Mouse (Mus musculus) ES-E14 (cell line): Measurements from ENCODE around the gene Gm11627. TPM values are rescaled to one million over a fixed set of nuclear protein-coding genes. Genes with fewer than 3 reads are reported as not detected.
A peak's percentile ranks its signal among the peaks of the same experiment; 100 is the strongest.

Experiments used
- DNase-seq: peaks from one replicate; pipeline ENCODE4 v3.0.0-alpha.2; 2013; ENCODE audit warnings: low read depth, low spot score
- H3K27ac ChIP-seq: 2 replicates; pipeline ENCODE4 v1.5.1; 2012; ENCODE audit warnings: low read depth, mild to moderate bottlenecking, low read length, moderate library complexity, mixed read lengths; ENCODE audit not compliant: poor library complexity, insufficient read depth, severe bottlenecking
- H3K36me3 ChIP-seq: 2 replicates; pipeline ENCODE4 v1.6.1; 2012; ENCODE audit warnings: mild to moderate bottlenecking, low read length, moderate library complexity, mixed read lengths; ENCODE audit not compliant: control insufficient read depth, poor library complexity, insufficient read depth, severe bottlenecking
- H3K4me1 ChIP-seq, 2 experiments: fragments of 150-350 bp in 1 of 2; sonication (generic) in 1 of 2; 2 replicates each; pipeline ENCODE4 v1.6.1; 2012; ENCODE audit warnings: low read length in 2 of 2, mild to moderate bottlenecking in 1 of 2, mixed read lengths in 1 of 2; ENCODE audit not compliant: control insufficient read depth in 2 of 2, insufficient read depth in 2 of 2, poor library complexity in 1 of 2
- H3K4me3 ChIP-seq, 2 experiments: fragments of 150-350 bp in 1 of 2; sonication (generic) in 1 of 2; 2 replicates each; pipeline ENCODE4 v1.5.1; 2012; ENCODE audit warnings: low read length in 2 of 2, low read depth in 1 of 2, mild to moderate bottlenecking in 1 of 2, mixed read lengths in 1 of 2; ENCODE audit not compliant: insufficient read depth in 1 of 2, poor library complexity in 1 of 2, severe bottlenecking in 1 of 2
- H3K9ac ChIP-seq: 2 replicates; pipeline ENCODE4 v1.6.1; 2012; ENCODE audit warnings: low read depth, mild to moderate bottlenecking, low read length, mixed read lengths; ENCODE audit not compliant: poor library complexity, insufficient read depth, severe bottlenecking
- H3K9me3 ChIP-seq: fragments of 150-350 bp; sonication (generic); 2 replicates; pipeline ENCODE4 v1.6.1; 2012; ENCODE audit warnings: low read depth, mild to moderate bottlenecking, low read length; ENCODE audit not compliant: control insufficient read depth, insufficient read depth
- CHD2 ChIP-seq: IDR thresholded peaks from 2 replicates; pipeline ENCODE4 v1.6.1; 2014; ENCODE audit warnings: mild to moderate bottlenecking, low read depth, low read length, inconsistent platforms
- HCFC1 ChIP-seq: IDR thresholded peaks from 2 replicates; pipeline ENCODE4 v1.6.1; 2012; ENCODE audit warnings: low read length, inconsistent platforms, borderline replicate concordance; ENCODE audit not compliant: insufficient read depth
- MAFK ChIP-seq: IDR thresholded peaks from 2 replicates; pipeline ENCODE4 v1.6.1; 2014; ENCODE audit warnings: mild to moderate bottlenecking, low read depth, low read length, inconsistent platforms; ENCODE audit not compliant: insufficient read depth
- ZC3H11A ChIP-seq: IDR thresholded peaks from 2 replicates; pipeline ENCODE4 v1.6.1; 2012; ENCODE audit warnings: low read depth, mild to moderate bottlenecking, inconsistent platforms, low read length, borderline replicate concordance
- ZNF384 ChIP-seq: IDR thresholded peaks from 2 replicates; pipeline ENCODE4 v1.6.1; 2012; ENCODE audit warnings: low read depth, low read length, inconsistent platforms
- in situ Hi-C, 2 experiments: fragments of 600-800 bp; cut with MboI; formaldehyde crosslinking; loops; one replicate each; pipeline ENCODE4 v1.15.1; 2025; ENCODE audit warnings: low sequenced_read_pairs in 2 of 2, inconsistent platforms in 1 of 2; ENCODE audit not compliant: unreplicated experiment in 2 of 2
- total RNA-seq: library from RNA; depleted of rRNA; stranded (reverse); fragments of 300-350 nt; gene quantifications from 2 replicates; pipeline ENCODE4 v1.2.3, GENCODE M21; 2012

Gm11627 gene
- total RNA-seq, 1 experiment = 7.5 TPM

DNA sequence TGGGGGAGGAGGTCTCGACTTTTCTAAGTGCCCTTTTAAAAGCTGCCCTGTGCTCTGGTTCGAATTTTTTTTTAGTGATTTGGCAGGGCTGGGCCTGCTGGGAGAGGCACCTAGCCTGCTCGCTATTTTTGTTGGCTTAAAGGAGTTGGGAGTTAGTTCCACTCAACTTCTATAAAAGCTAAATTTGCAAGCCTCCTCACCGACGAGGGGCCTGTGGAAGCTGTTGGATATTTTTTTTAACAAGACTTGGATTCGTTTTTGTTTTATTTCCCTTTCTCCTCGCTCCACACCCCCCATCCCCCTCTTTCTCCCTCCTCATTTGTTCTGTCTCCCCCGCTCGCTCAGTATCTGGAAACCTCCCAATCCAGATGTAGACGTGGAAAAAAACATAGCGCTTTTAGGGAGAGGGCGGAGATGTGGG is 27.5 kb upstream of the Gm11627 start:
- H3K9me3 ChIP-seq = no peaks in the 10 kb centered on the region
- no peaks in the 10 kb centered on the region for H3K36me3 ChIP-seq
- in situ Hi-C loops = no loop called here
- peak overlapping the region in 1 of 2 experiments; percentile 15; a peak in 1 of 4 replicates for H3K4me3 ChIP-seq
- no peaks in the 10 kb centered on the region; a peak in 1 of 4 replicates for H3K4me1 ChIP-seq
- no peak for DNase-seq
- TF ChIP-seq HCFC1 (no peak), MAFK (no peak), ZC3H11A (no peak), ZNF384 (no peak), CHD2 (no peak)
- H3K9ac ChIP-seq = no peak overlapping the region
- no peak overlapping the region for H3K27ac ChIP-seq

DNA sequence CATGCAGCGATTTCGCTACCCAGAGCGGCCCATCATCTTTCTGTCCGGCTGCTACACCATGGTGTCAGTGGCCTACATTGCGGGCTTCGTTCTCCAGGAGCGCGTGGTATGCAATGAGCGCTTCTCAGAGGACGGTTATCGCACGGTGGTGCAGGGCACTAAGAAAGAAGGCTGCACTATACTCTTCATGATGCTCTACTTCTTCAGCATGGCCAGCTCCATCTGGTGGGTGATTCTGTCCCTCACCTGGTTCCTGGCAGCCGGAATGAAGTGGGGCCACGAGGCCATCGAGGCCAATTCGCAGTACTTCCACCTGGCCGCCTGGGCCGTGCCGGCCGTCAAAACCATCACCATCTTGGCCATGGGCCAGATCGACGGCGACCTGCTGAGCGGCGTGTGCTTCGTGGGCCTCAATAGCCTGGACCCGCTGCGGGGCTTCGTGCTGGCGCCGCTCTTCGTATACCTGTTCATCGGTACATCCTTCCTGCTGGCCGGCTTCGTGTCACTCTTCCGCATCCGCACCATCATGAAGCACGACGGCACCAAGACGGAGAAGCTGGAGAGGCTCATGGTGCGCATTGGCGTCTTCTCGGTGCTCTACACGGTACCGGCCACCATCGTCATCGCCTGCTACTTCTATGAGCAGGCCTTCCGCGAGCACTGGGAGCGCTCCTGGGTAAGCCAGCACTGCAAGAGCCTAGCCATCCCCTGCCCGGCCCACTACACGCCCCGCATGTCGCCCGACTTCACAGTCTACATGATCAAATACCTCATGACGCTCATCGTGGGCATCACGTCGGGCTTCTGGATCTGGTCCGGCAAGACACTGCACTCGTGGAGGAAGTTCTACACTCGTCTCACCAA is 26.5 kb upstream of the Gm11627 start:
- Histone ChIP-seq H3K9me3 (no peaks in the 10 kb centered on the region), H3K36me3 (no peaks in the 10 kb centered on the region), H3K4me3 (peak overlapping the region; percentile 70 to 75), H3K4me1 (no peaks in the 10 kb centered on the region; a peak in 1 of 4 replicates), H3K27ac (no peak overlapping the region), H3K9ac (no peak overlapping the region)
- no peak for TF ChIP-seq CHD2
- TF ChIP-seq MAFK = no peak
- no peak for TF ChIP-seq HCFC1
- no peak for TF ChIP-seq ZC3H11A
- no peak for TF ChIP-seq ZNF384
- DNase-seq = no peak
- in situ Hi-C loops = no loop called here

DNA sequence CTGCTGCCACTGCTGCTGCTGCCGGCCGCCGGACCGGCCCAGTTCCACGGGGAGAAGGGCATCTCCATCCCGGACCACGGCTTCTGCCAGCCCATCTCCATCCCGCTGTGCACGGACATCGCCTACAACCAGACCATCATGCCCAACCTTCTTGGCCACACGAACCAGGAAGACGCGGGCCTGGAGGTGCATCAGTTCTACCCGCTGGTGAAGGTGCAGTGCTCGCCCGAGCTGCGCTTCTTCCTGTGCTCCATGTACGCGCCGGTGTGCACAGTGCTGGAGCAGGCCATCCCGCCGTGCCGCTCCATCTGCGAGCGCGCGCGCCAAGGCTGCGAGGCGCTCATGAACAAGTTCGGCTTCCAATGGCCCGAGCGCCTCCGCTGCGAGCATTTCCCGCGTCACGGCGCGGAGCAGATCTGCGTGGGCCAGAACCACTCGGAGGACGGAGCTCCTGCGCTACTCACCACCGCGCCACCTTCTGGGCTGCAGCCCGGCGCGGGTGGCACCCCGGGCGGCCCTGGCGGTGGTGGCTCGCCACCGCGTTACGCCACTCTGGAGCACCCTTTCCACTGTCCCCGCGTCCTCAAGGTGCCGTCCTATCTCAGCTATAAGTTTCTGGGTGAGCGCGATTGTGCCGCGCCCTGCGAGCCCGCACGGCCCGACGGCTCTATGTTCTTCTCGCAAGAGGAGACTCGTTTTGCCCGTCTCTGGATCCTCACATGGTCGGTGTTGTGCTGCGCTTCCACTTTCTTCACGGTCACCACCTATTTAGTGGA is 25.7 kb upstream of the Gm11627 start:
- Histone ChIP-seq H3K36me3 (no peaks in the 10 kb centered on the region), H3K9me3 (no peaks in the 10 kb centered on the region), H3K4me1 (no peaks in the 10 kb centered on the region; a peak in 1 of 4 replicates), H3K9ac (peak overlapping the region; percentile 57), H3K27ac (no peak overlapping the region; the same call in 1 of the 2 replicates), H3K4me3 (peak overlapping the region; percentile 70 to 75)
- TF ChIP-seq ZC3H11A = no peak
- TF ChIP-seq CHD2 = no peak
- TF ChIP-seq ZNF384 = no peak
- no peak for TF ChIP-seq HCFC1
- TF ChIP-seq MAFK = no peak
- in situ Hi-C loops = no loop called here
- DNase-seq = no peak

DNA sequence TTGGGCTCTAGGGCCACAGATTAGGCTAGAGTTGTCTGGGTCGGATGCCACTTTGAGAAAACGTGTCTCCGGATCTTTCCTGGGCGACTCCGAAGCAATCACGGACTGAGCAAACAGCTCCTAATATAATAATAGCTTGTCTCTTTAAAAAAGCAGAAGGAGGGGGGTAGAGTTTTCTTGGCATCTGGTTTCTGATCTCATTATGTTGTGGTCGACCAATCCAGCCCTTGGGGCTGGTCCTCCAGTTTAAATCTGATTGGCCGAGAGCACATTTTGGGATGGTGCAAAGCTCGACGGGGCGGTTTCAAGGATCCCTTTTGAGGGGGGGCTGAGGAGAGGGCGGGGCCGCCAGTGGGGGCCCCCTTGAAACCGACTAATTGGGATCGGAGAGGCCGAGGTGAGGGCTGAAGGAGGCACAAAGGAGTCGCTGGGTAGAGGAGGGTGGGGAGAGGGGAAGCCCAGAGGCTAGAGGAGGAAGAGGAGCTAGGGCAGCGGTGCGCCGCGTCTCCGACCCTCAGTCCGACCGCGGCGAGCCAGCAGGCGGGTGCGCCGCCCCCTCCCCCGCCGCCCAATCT is 24.8 kb upstream of the Gm11627 start, which contains the start of gene Fzd2:
Fzd2 (plus strand) TSS at position 387 of the 575 bp plus-strand sequence.
- in situ Hi-C loops = no loop called here
- Histone ChIP-seq H3K4me1 (no peaks in the 10 kb centered on the region; a peak in 1 of 4 replicates), H3K36me3 (no peaks in the 10 kb centered on the region), H3K27ac (peak within 1 kb of the TSS; percentile 66; the same call in 1 of the 2 replicates), H3K9me3 (no peaks in the 10 kb centered on the region), H3K9ac (peak within 1 kb of the TSS; percentile 57), H3K4me3 (peak within 1 kb of the TSS; percentile 70 to 75)
- DNase-seq = no peak
- no peak for TF ChIP-seq MAFK
- TF ChIP-seq ZNF384 = no peak
- no peak for TF ChIP-seq CHD2
- no peak for TF ChIP-seq ZC3H11A
- no peak for TF ChIP-seq HCFC1
